Mouse (Mus musculus) right cerebral cortex, postnatal 4 days (tissue): ENCODE results near the gene Wipf3.
A peak's percentile ranks its signal among the peaks of the same experiment; 100 is the strongest.

ENCODE experiments used
- DNase-seq: peaks from one replicate; pipeline ENCODE4 v3.0.0-alpha.2; 2022

Wipf3 gene

GRCm38 (mm10) chr6:54429447-54430194 lies at the start of gene Wipf3:
TSS of gene Wipf3 (plus strand) at chr6:54429603.
- peak; percentile 52 for DNase-seq

GRCm38 (mm10) chr6:54382636-54383035 lies 46.8 kb upstream of the Wipf3 start:
- DNase-seq = no peak

GRCm38 (mm10) chr6:54383893-54384524 lies 45.4 kb upstream of the Wipf3 start:
- peak; percentile 26 for DNase-seq

- DNase-seq = no peak
These were observed 44.6 kb upstream of the Wipf3 start for GRCm38 (mm10) chr6:54384777-54385176.

- DNase-seq = no peak
These were observed 43.0 kb upstream of the Wipf3 start for GRCm38 (mm10) chr6:54386429-54386828.

GRCm38 (mm10) chr6:54387044-54387443 lies 42.4 kb upstream of the Wipf3 start:
- no peak for DNase-seq

GRCm38 (mm10) chr6:54387751-54388150 lies 41.7 kb upstream of the Wipf3 start:
- DNase-seq = no peak

- DNase-seq = no peak
These were observed 40.6 kb upstream of the Wipf3 start for GRCm38 (mm10) chr6:54388690-54389275.

GRCm38 (mm10) chr6:54391765-54392164 lies 37.6 kb upstream of the Wipf3 start:
- DNase-seq = peak; percentile 78

- no peak for DNase-seq
These were observed 35.5 kb upstream of the Wipf3 start for GRCm38 (mm10) chr6:54393886-54394285.

- DNase-seq = no peak
These were observed 30.0 kb upstream of the Wipf3 start for GRCm38 (mm10) chr6:54399194-54399923.

- DNase-seq = no peak
These were observed 27.9 kb upstream of the Wipf3 start for GRCm38 (mm10) chr6:54401503-54401902.

- DNase-seq = no peak
These were observed 24.5 kb upstream of the Wipf3 start for GRCm38 (mm10) chr6:54404916-54405315.

- no peak for DNase-seq
These were observed 23.3 kb upstream of the Wipf3 start for GRCm38 (mm10) chr6:54406116-54406515.

- DNase-seq = no peak
These were observed 20.1 kb upstream of the Wipf3 start for GRCm38 (mm10) chr6:54409271-54409670.

GRCm38 (mm10) chr6:54410451-54410850 lies 19.0 kb upstream of the Wipf3 start:
- no peak for DNase-seq

GRCm38 (mm10) chr6:54411591-54411990 lies 17.8 kb upstream of the Wipf3 start:
- no peak for DNase-seq

- no peak for DNase-seq
These were observed 16.5 kb upstream of the Wipf3 start for GRCm38 (mm10) chr6:54412879-54413278.

- DNase-seq = no peak
These were observed 4.2 kb upstream of the Wipf3 start for GRCm38 (mm10) chr6:54425230-54425629.

GRCm38 (mm10) chr6:54428850-54429446 lies 455 bp upstream of the Wipf3 start:
- DNase-seq = no peak

- no peak for DNase-seq
These were observed 818 bp downstream of the Wipf3 start for GRCm38 (mm10) chr6:54430221-54430620.

GRCm38 (mm10) chr6:54431761-54432160 lies 2.4 kb downstream of the Wipf3 start:
- DNase-seq = peak; percentile 40

GRCm38 (mm10) chr6:54432191-54432590 lies 2.8 kb downstream of the Wipf3 start:
- no peak for DNase-seq
